Comparison of ENCODE assay signal across 13 mouse cellular contexts in genomic region chr11:44229996-44230395, GRCm38 (mm10).
DNase-seq lines count a peak whose midpoint lies in the region; ATAC-seq and TF ChIP-seq lines count a peak whose summit lies in the region.
"Had no signal": no experiment of that assay in that cellular context is flagged by ENCODE, and none has a peak within 500 bp of the region (broad histone marks: within the 10 kb centered on the region; RNA-seq: fewer than 3 reads in every experiment).

No protein-coding gene starts in this region.

- H3K4me2 ChIP-seq in forebrain, postnatal 0 days (ENCODE audit: low read depth) = no peak overlapping the region
- no peak overlapping the region for H3K4me2 ChIP-seq in forebrain, embryonic 11.5 days (ENCODE audit: low read depth, low read length, severe bottlenecking)
- no peak overlapping the region for H3K4me2 ChIP-seq in stomach, postnatal 0 days (replicated peaks; ENCODE audit: low read depth)
- H3K4me2 ChIP-seq: forebrain, embryonic 13.5 days; liver, embryonic 12.5 days; midbrain, embryonic 12.5 days had no signal

- 71% methylated on average over 5 of the region's 5 CpGs for WGBS in forebrain, postnatal 0 days
- 89% methylated on average over 5 of the region's 5 CpGs for WGBS in forebrain, embryonic 11.5 days
- WGBS in stomach, postnatal 0 days = 85% methylated on average over 5 of the region's 5 CpGs

- TF ChIP-seq CTCF in forebrain, postnatal 0 days (IDR thresholded peaks at IDR 0.05; ENCODE audit: low read depth) = no peak
- TF ChIP-seq CTCF in stomach, postnatal 0 days (IDR thresholded peaks at IDR 0.05; ENCODE audit: low read depth) = no peak

- intact Hi-C loops in left cerebral cortex, postnatal 4 days (cut with DNase I) = no loop called here

- H3K9ac ChIP-seq in forebrain, postnatal 0 days = no peak overlapping the region
- no peak overlapping the region for H3K9ac ChIP-seq in forebrain, embryonic 11.5 days (ENCODE audit: low read length)
- H3K9ac ChIP-seq in stomach, postnatal 0 days (ENCODE audit: low read length) = no peak overlapping the region
- H3K9ac ChIP-seq: forebrain, embryonic 13.5 days; liver, embryonic 12.5 days; midbrain, embryonic 12.5 days had no signal

- no peaks in the 10 kb centered on the region for H3K4me1 ChIP-seq in forebrain, postnatal 0 days (ENCODE audit: insufficient read depth)
- H3K4me1 ChIP-seq in forebrain, embryonic 11.5 days (replicated peaks; ENCODE audit: control insufficient read depth, insufficient read depth, low read length) = no peaks in the 10 kb centered on the region
- no peaks in the 10 kb centered on the region for H3K4me1 ChIP-seq in stomach, postnatal 0 days (replicated peaks; ENCODE audit: control insufficient read depth, insufficient read depth)
- H3K4me1 ChIP-seq: forebrain, embryonic 13.5 days; liver, embryonic 12.5 days; midbrain, embryonic 12.5 days had no signal

- H3K9me3 ChIP-seq in forebrain, postnatal 0 days (ENCODE audit: low read length) = no peaks in the 10 kb centered on the region
- no peaks in the 10 kb centered on the region for H3K9me3 ChIP-seq in forebrain, embryonic 11.5 days (ENCODE audit: control insufficient read depth, low read length)
- no peaks in the 10 kb centered on the region for H3K9me3 ChIP-seq in stomach, postnatal 0 days (ENCODE audit: control insufficient read depth, low read length)
- H3K9me3 ChIP-seq: forebrain, embryonic 13.5 days; liver, embryonic 12.5 days; midbrain, embryonic 12.5 days had no signal

- no peaks in the 10 kb centered on the region for H3K36me3 ChIP-seq in forebrain, postnatal 0 days (ENCODE audit: insufficient read depth)
- no peaks in the 10 kb centered on the region for H3K36me3 ChIP-seq in forebrain, embryonic 11.5 days (ENCODE audit: control insufficient read depth, insufficient read depth, low read length)
- no peaks in the 10 kb centered on the region for H3K36me3 ChIP-seq in stomach, postnatal 0 days (ENCODE audit: control insufficient read depth, insufficient read depth, low read length)
- H3K36me3 ChIP-seq: liver, embryonic 12.5 days; midbrain, embryonic 12.5 days had no signal

- no peak for ATAC-seq in forebrain, postnatal 0 days
- ATAC-seq in forebrain, embryonic 11.5 days (replicated peaks; ENCODE audit: low FRiP score) = no peak
- no peak for ATAC-seq in stomach, postnatal 0 days (ENCODE audit: low FRiP score, low TSS enrichment)
- no peak for ATAC-seq in megakaryocyte progenitor cell, adult 5-6 weeks (replicated peaks; ENCODE audit: poor library complexity)
- ATAC-seq: forebrain, embryonic 13.5 days; liver, embryonic 12.5 days had no signal

- no peak for TF ChIP-seq EP300 in stomach, postnatal 0 days (optimal IDR thresholded peaks at IDR 0.05)

- DNase-seq in forebrain, postnatal 0 days = peak; percentile 7
- no peak for DNase-seq in forebrain, embryonic 11.5 days (ENCODE audit: low spot score)
- DNase-seq in adipocyte (ENCODE audit: low spot score) = peak; percentile 26
- DNase-seq in gastrocnemius, postnatal 10 days = peak; percentile 8
- peak; percentile 24 for DNase-seq in left cerebral cortex, postnatal 4 days
- DNase-seq in thymus, postnatal 36 days = no peak
- DNase-seq in stomach, postnatal 0 days (ENCODE audit: low spot score) = no peak
- DNase-seq: cerebellum, adult 9-10 months had no signal

- H3K27me3 ChIP-seq in forebrain, postnatal 0 days (ENCODE audit: insufficient read depth, low read length) = no peaks in the 10 kb centered on the region
- no peaks in the 10 kb centered on the region for H3K27me3 ChIP-seq in forebrain, embryonic 11.5 days (ENCODE audit: control insufficient read depth, insufficient read depth, low read length)
- H3K27me3 ChIP-seq in stomach, postnatal 0 days (ENCODE audit: control insufficient read depth, insufficient read depth, low read length) = no peaks in the 10 kb centered on the region
- H3K27me3 ChIP-seq: CH12.LX; forebrain, embryonic 13.5 days; liver, embryonic 12.5 days; midbrain, embryonic 12.5 days had no signal

- no peak overlapping the region for H3K4me3 ChIP-seq in forebrain, postnatal 0 days (ENCODE audit: low read depth, low read length)
- no peak overlapping the region for H3K4me3 ChIP-seq in forebrain, embryonic 11.5 days (ENCODE audit: low read depth, low read length)
- H3K4me3 ChIP-seq in stomach, postnatal 0 days (ENCODE audit: low read depth, low read length) = no peak overlapping the region
- H3K4me3 ChIP-seq: forebrain, embryonic 13.5 days; liver, embryonic 12.5 days; midbrain, embryonic 12.5 days had no signal

- no peak overlapping the region for H3K27ac ChIP-seq in forebrain, postnatal 0 days (ENCODE audit: low read depth, low read length)
- H3K27ac ChIP-seq in forebrain, embryonic 11.5 days (ENCODE audit: low read depth, low read length) = no peak overlapping the region
- no peak overlapping the region for H3K27ac ChIP-seq in stomach, postnatal 0 days (replicated peaks)
- H3K27ac ChIP-seq: forebrain, embryonic 13.5 days; liver, embryonic 12.5 days; midbrain, embryonic 12.5 days had no signal

Comparison
In these comparisons a context has a peak if more than half of its experiments do, and no peak if none do; other contexts are left out.
1. DNase-seq: peak in forebrain, postnatal 0 days (single experiment), adipocyte (single experiment), gastrocnemius, postnatal 10 days (single experiment) and left cerebral cortex, postnatal 4 days (single experiment); none in forebrain, embryonic 11.5 days (single experiment), thymus, postnatal 36 days (0 of 2) and stomach, postnatal 0 days (single experiment).